Mouse (Mus musculus) ES-Bruce4 (cell line): Measurements from ENCODE around the gene Cpeb2.

Experiments
- CTCF ChIP-seq: IDR thresholded peaks from one replicate; pipeline ENCODE4 v1.8.1; 2011; ENCODE audit warnings: low read depth, low read length
- EP300 ChIP-seq: IDR thresholded peaks from 2 replicates; pipeline ENCODE4 v1.6.1; 2011; ENCODE audit warnings: low read depth, low read length; ENCODE audit not compliant: insufficient read depth
- POLR2A ChIP-seq: IDR thresholded peaks from one replicate; pipeline ENCODE4 v1.8.1; 2011; ENCODE audit warnings: low read length; ENCODE audit not compliant: insufficient read depth

GRCm38 (mm10) chr5:43300076-43300475 is 67.1 kb downstream of the Cpeb2 start:
- TF ChIP-seq CTCF (no peak), POLR2A (no peak), EP300 (no peak)
